Mouse (Mus musculus) thymus, postnatal 36 days (tissue): ENCODE results near the gene Agxt.

ENCODE experiments used
- DNase-seq, 2 experiments: peaks; one replicate each; pipeline ENCODE4 v3.0.0; 2022; ENCODE audit warnings: mixed read lengths in 2 of 2

Agxt gene

GRCm38 (mm10) chr1:93150907-93151661 lies 16.0 kb downstream of the Agxt start:
- no peak for DNase-seq

- DNase-seq: no peak
Measured at GRCm38 (mm10) chr1:93157566-93157965, 22.5 kb downstream of the Agxt start.

- DNase-seq: no peak
Measured at GRCm38 (mm10) chr1:93158916-93159315, 23.9 kb downstream of the Agxt start.

GRCm38 (mm10) chr1:93159566-93160500 lies 24.8 kb downstream of the Agxt start:
- no peak for DNase-seq

GRCm38 (mm10) chr1:93160501-93161133 lies 25.6 kb downstream of the Agxt start, which contains the start of gene 2310007B03Rik:
Gene 2310007B03Rik (minus strand): TSS chr1:93160948.
- DNase-seq: no peak

- no peak for DNase-seq
Measured at GRCm38 (mm10) chr1:93161350-93161749, 26.3 kb downstream of the Agxt start.

GRCm38 (mm10) chr1:93161921-93162320 lies 26.9 kb downstream of the Agxt start:
- DNase-seq: no peak

GRCm38 (mm10) chr1:93162588-93162987 lies 27.5 kb downstream of the Agxt start:
- no peak for DNase-seq

GRCm38 (mm10) chr1:93165447-93165846 lies 30.4 kb downstream of the Agxt start:
- no peak for DNase-seq

- no peak for DNase-seq
Measured at GRCm38 (mm10) chr1:93166346-93167079, 31.5 kb downstream of the Agxt start.

GRCm38 (mm10) chr1:93168295-93168775 lies 33.3 kb downstream of the Agxt start, which contains the start of gene Crocc2:
Gene Crocc2 (plus strand): TSS chr1:93168725.
- DNase-seq: no peak

- DNase-seq: no peak
Measured at GRCm38 (mm10) chr1:93173665-93174064, 38.6 kb downstream of the Agxt start.

GRCm38 (mm10) chr1:93174399-93174798 lies 39.4 kb downstream of the Agxt start:
- DNase-seq: peak; percentile 50 to 59

GRCm38 (mm10) chr1:93175849-93176248 lies 40.8 kb downstream of the Agxt start:
- no peak for DNase-seq

- DNase-seq: no peak
Measured at GRCm38 (mm10) chr1:93176525-93177332, 41.7 kb downstream of the Agxt start.

- no peak for DNase-seq
Measured at GRCm38 (mm10) chr1:93182281-93182680, 47.2 kb downstream of the Agxt start.

- no peak for DNase-seq
Measured at GRCm38 (mm10) chr1:93184071-93184828, 49.2 kb downstream of the Agxt start.

GRCm38 (mm10) chr1:93190726-93191305 lies 55.8 kb downstream of the Agxt start:
- DNase-seq: no peak

- DNase-seq: no peak
Measured at GRCm38 (mm10) chr1:93194961-93195360, 59.9 kb downstream of the Agxt start.
